26 mouse cellular contexts compared by ENCODE assay signal in genomic region chr4:130141786-130142185, GRCm38 (mm10). TPM values are rescaled to one million over a fixed set of nuclear protein-coding genes. Genes with fewer than 3 reads are reported as not detected.
DNase-seq lines count a peak whose midpoint lies in the region; ATAC-seq and TF ChIP-seq lines count a peak whose summit lies in the region.
"Had no signal": no experiment of that assay in that cellular context is flagged by ENCODE, and none has a peak within 500 bp of the region (broad histone marks: within the 10 kb centered on the region; RNA-seq: fewer than 3 reads in every experiment).

No protein-coding gene starts in this region.

- H3K27me3 ChIP-seq in hindbrain, embryonic 13.5 days = peaks cover 64% of the 10 kb centered on the region
- peaks cover 9% of the 10 kb centered on the region for H3K27me3 ChIP-seq in hindbrain, embryonic 16.5 days (replicated peaks; ENCODE audit: control insufficient read depth, insufficient read depth, low read length)
- H3K27me3 ChIP-seq in heart, adult 2 months (ENCODE audit: control insufficient read depth, insufficient read depth, low read length) = peaks cover 6% of the 10 kb centered on the region

- H3K4me1 ChIP-seq in hindbrain, embryonic 13.5 days (replicated peaks) = peaks cover 33% of the 10 kb centered on the region
- peaks cover 14% of the 10 kb centered on the region for H3K4me1 ChIP-seq in hindbrain, embryonic 16.5 days (ENCODE audit: control insufficient read depth, insufficient read depth, low read depth, low read length)
- no peaks in the 10 kb centered on the region; the same call in 1 of the 2 replicates for H3K4me1 ChIP-seq in heart, adult 2 months (ENCODE audit: control insufficient read depth, insufficient read depth, low read length)

- intact Hi-C loops in heart, adult 2 months (cut with DNase I) = no loop called here

- no peak for TF ChIP-seq POLR2A in heart, adult 2 months (IDR thresholded peaks at IDR 0.05; ENCODE audit: insufficient read depth, low read depth, low read length)

- DNase-seq in retina, postnatal 1 day = peak; percentile 36
- no peak for DNase-seq in retina, embryonic 14.5 days (ENCODE audit: low spot score)
- peak; percentile 70 for DNase-seq in adrenal gland, postnatal 14 days
- no peak for DNase-seq in spleen, postnatal 4 days (ENCODE audit: low spot score in 2 of 2)
- no peak for DNase-seq in heart, adult 2 months
- DNase-seq: B cell, adult 2 months; cerebellum, adult 2 months; gastrocnemius, postnatal 10 days; heart, postnatal 36 days; kidney, adult 11 months; liver, embryonic 13.5 days; lung, adult 2 months; lung, postnatal 14 days; thymus, adult 2 months had no signal

- no peak overlapping the region for H3K4me3 ChIP-seq in hindbrain, embryonic 13.5 days
- no peak overlapping the region for H3K4me3 ChIP-seq in hindbrain, embryonic 16.5 days (ENCODE audit: low read length)
- no peak overlapping the region for H3K4me3 ChIP-seq in heart, adult 2 months
- H3K4me3 ChIP-seq: embryonic facial prominence, embryonic 15.5 days; forebrain, embryonic 15.5 days; kidney, embryonic 15.5 days; liver, embryonic 13.5 days; midbrain, embryonic 12.5 days had no signal

- no peak for TF ChIP-seq CTCF in heart, adult 2 months (IDR thresholded peaks at IDR 0.05)

- H3K4me2 ChIP-seq in hindbrain, embryonic 13.5 days = no peak overlapping the region
- H3K4me2 ChIP-seq in hindbrain, embryonic 16.5 days (ENCODE audit: low read length) = no peak overlapping the region
- H3K4me2 ChIP-seq: embryonic facial prominence, embryonic 15.5 days; forebrain, embryonic 15.5 days; kidney, embryonic 15.5 days; liver, embryonic 13.5 days; midbrain, embryonic 12.5 days had no signal

- no peak for ATAC-seq in hindbrain, embryonic 13.5 days (ENCODE audit: low FRiP score)
- no peak for ATAC-seq in hindbrain, embryonic 16.5 days
- ATAC-seq: forebrain, embryonic 15.5 days had no signal

- no peaks in the 10 kb centered on the region for H3K36me3 ChIP-seq in hindbrain, embryonic 13.5 days
- H3K36me3 ChIP-seq in hindbrain, embryonic 16.5 days (ENCODE audit: control insufficient read depth, insufficient read depth, low read length) = no peaks in the 10 kb centered on the region
- no peaks in the 10 kb centered on the region for H3K36me3 ChIP-seq in heart, adult 2 months (ENCODE audit: control insufficient read depth, insufficient read depth, low read length)
- H3K36me3 ChIP-seq: embryonic facial prominence, embryonic 15.5 days; forebrain, embryonic 15.5 days; G1E; kidney, embryonic 15.5 days; liver, embryonic 13.5 days; midbrain, embryonic 12.5 days had no signal

- TF ChIP-seq EP300 in heart, adult 2 months (IDR thresholded peaks at IDR 0.05; ENCODE audit: insufficient read depth, low read depth, low read length) = no peak

- no peaks in the 10 kb centered on the region for H3K9me3 ChIP-seq in hindbrain, embryonic 13.5 days
- no peaks in the 10 kb centered on the region for H3K9me3 ChIP-seq in hindbrain, embryonic 16.5 days (ENCODE audit: control insufficient read depth, low read length)
- H3K9me3 ChIP-seq: embryonic facial prominence, embryonic 15.5 days; forebrain, embryonic 15.5 days; kidney, embryonic 15.5 days; liver, embryonic 13.5 days; midbrain, embryonic 12.5 days had no signal

- WGBS in hindbrain, embryonic 13.5 days = 37% methylated on average over 3 of the region's 3 CpGs
- WGBS in hindbrain, embryonic 16.5 days = 45% methylated on average over 3 of the region's 3 CpGs
- WGBS in heart, adult 2 months = 55% methylated on average over 3 of the region's 3 CpGs

- H3K27ac ChIP-seq in hindbrain, embryonic 13.5 days = no peak overlapping the region
- H3K27ac ChIP-seq in hindbrain, embryonic 16.5 days (ENCODE audit: low read depth, low read length) = no peak overlapping the region
- H3K27ac ChIP-seq in heart, adult 2 months = no peak overlapping the region
- H3K27ac ChIP-seq: embryonic facial prominence, embryonic 15.5 days; forebrain, embryonic 15.5 days; kidney, embryonic 15.5 days; liver, embryonic 13.5 days; stomach, postnatal 0 days had no signal

- peak overlapping the region; percentile 24; the same call in 1 of the 2 replicates for H3K9ac ChIP-seq in hindbrain, embryonic 13.5 days
- H3K9ac ChIP-seq in hindbrain, embryonic 16.5 days (ENCODE audit: low read depth, low read length) = no peak overlapping the region
- no peak overlapping the region for H3K9ac ChIP-seq in heart, adult 2 months (ENCODE audit: low read depth, low read length)
- H3K9ac ChIP-seq: embryonic facial prominence, embryonic 15.5 days; forebrain, embryonic 15.5 days; kidney, embryonic 15.5 days; liver, embryonic 13.5 days; midbrain, embryonic 12.5 days had no signal

- H3K79me2 ChIP-seq in heart, adult 2 months (replicated peaks; ENCODE audit: control insufficient read depth, insufficient read depth, low read length) = no peaks in the 10 kb centered on the region

RNA-seq across cellular contexts. Expression of gene Hcrtr1, which starts 2.6 kb away (rescaled TPM):
- polyA plus RNA-seq in hindbrain, embryonic 13.5 days (2015; fragmentation: Nextera tagmentation; extraction: Ambion mirVana) = 0.60 and 1.0 TPM in 2 replicates
- 5.7 and 8.6 TPM in 2 replicates for polyA plus RNA-seq in hindbrain, embryonic 16.5 days (2015; fragmentation: Nextera tagmentation; extraction: Ambion mirVana)
- 0.48 and 0.90 TPM in 2 replicates for total RNA-seq in adrenal gland, postnatal 14 days (2021)
- total RNA-seq in heart, adult 2 months (2021) = not detected
- polyA plus RNA-seq in heart, adult 2 months (2012; rRNA removed) = 0.23 and 0.27 TPM in 2 replicates
- total RNA-seq: CH12.LX; common myeloid progenitor, adult 5-6 weeks; G1E; gastrocnemius, postnatal 10 days; granulocyte monocyte progenitor cell, adult 5-6 weeks; heart, postnatal 36 days; megakaryocyte progenitor cell, adult 5-6 weeks had no signal
- polyA plus RNA-seq: embryonic facial prominence, embryonic 15.5 days; G1E had no signal

RNA-seq across cellular contexts. Expression of gene Tinagl1, which starts 33.1 kb away (rescaled TPM):
- 7.5 and 7.6 TPM in 2 replicates for polyA plus RNA-seq in hindbrain, embryonic 13.5 days (2015; fragmentation: Nextera tagmentation; extraction: Ambion mirVana)
- 10.0 and 12.5 TPM in 2 replicates for polyA plus RNA-seq in hindbrain, embryonic 16.5 days (2015; fragmentation: Nextera tagmentation; extraction: Ambion mirVana)
- total RNA-seq in adrenal gland, postnatal 14 days (2021) = 131 and 156 TPM in 2 replicates
- 10 to 100 TPM; 56.4 to 68.6 TPM for total RNA-seq in heart, adult 2 months (2021)
- 61.9 and 84.0 TPM in 2 replicates for polyA plus RNA-seq in heart, adult 2 months (2012; rRNA removed)
- total RNA-seq: CH12.LX had no signal

RNA-seq across cellular contexts. Expression of gene Pef1, which starts 39.4 kb away (rescaled TPM):
- 65.1 and 65.7 TPM in 2 replicates for polyA plus RNA-seq in hindbrain, embryonic 13.5 days (2015; fragmentation: Nextera tagmentation; extraction: Ambion mirVana)
- 69.0 and 71.3 TPM in 2 replicates for polyA plus RNA-seq in hindbrain, embryonic 16.5 days (2015; fragmentation: Nextera tagmentation; extraction: Ambion mirVana)
- 55.1 and 56.9 TPM in 2 replicates for total RNA-seq in adrenal gland, postnatal 14 days (2021)
- total RNA-seq in heart, adult 2 months (2021) = 10 to 100 TPM; 31.4 to 38.0 TPM
- 59.3 and 63.7 TPM in 2 replicates for polyA plus RNA-seq in heart, adult 2 months (2012; rRNA removed)

Comparison
In these comparisons a context has a peak if more than half of its experiments do, and no peak if none do; other contexts are left out.
1. DNase-seq: peak in retina, postnatal 1 day (single experiment) and adrenal gland, postnatal 14 days (single experiment); none in retina, embryonic 14.5 days (single experiment), spleen, postnatal 4 days (0 of 2) and heart, adult 2 months (0 of 2).